Mouse (Mus musculus) midbrain, postnatal 0 days (tissue): Measurements from ENCODE around the gene Zfp78. TPM values are rescaled to one million over a fixed set of nuclear protein-coding genes. Genes with fewer than 3 reads are reported as not detected.

ENCODE experiments used
- ATAC-seq: fragments of 200-750 bp; cut with Nextera tagmentation; 2 replicates; pipeline ENCODE4 v1.8.0; 2017; ENCODE audit warnings: moderate number of reproducible peaks, mild to moderate bottlenecking, moderate TSS enrichment, moderate library complexity; ENCODE audit not compliant: low FRiP score
- DNase-seq: peaks from one replicate; pipeline ENCODE4 v3.0.0-alpha.2; 2015; ENCODE audit warnings: low spot score
- H3K27ac ChIP-seq: fragments of 300-500 bp; sonication (generic); 2 replicates; pipeline ENCODE4 v1.5.1; 2014; ENCODE audit warnings: low read depth, mild to moderate bottlenecking, low read length, mixed read lengths
- H3K27me3 ChIP-seq: fragments of 300-500 bp; sonication (generic); 2 replicates; pipeline ENCODE4 v1.6.1; 2014; ENCODE audit warnings: low read length, control low read depth, mixed read lengths; ENCODE audit not compliant: insufficient read depth
- H3K36me3 ChIP-seq: fragments of 300-500 bp; sonication (generic); 2 replicates; pipeline ENCODE4 v1.6.1; 2014; ENCODE audit warnings: low read length, control low read depth, mixed read lengths; ENCODE audit not compliant: insufficient read depth
- H3K4me1 ChIP-seq: fragments of 300-500 bp; sonication (generic); 2 replicates; pipeline ENCODE4 v1.6.1; 2014; ENCODE audit warnings: mild to moderate bottlenecking, control low read depth, antibody characterized with exemption, low read length, mixed read lengths; ENCODE audit not compliant: insufficient read depth
- H3K4me2 ChIP-seq: fragments of 300-500 bp; sonication (generic); 2 replicates; pipeline ENCODE4 v1.6.1; 2014; ENCODE audit warnings: low read depth, mild to moderate bottlenecking, low read length, mixed read lengths; ENCODE audit not compliant: poor library complexity, severe bottlenecking
- H3K4me3 ChIP-seq: fragments of 300-500 bp; sonication (generic); 2 replicates; pipeline ENCODE4 v1.5.1; 2014; ENCODE audit warnings: low read depth, mild to moderate bottlenecking, low read length, moderate library complexity
- H3K9ac ChIP-seq: fragments of 300-500 bp; sonication (generic); replicated peaks from 2 replicates; pipeline ENCODE4 v1.6.1; 2014; ENCODE audit warnings: mild to moderate bottlenecking, low read length, moderate library complexity, mixed read lengths; ENCODE audit not compliant: poor library complexity, severe bottlenecking
- H3K9me3 ChIP-seq: fragments of 300-500 bp; sonication (generic); 2 replicates; pipeline ENCODE4 v1.6.1; 2016; ENCODE audit warnings: low read length, control low read depth
- CTCF ChIP-seq: IDR thresholded peaks from 2 replicates; pipeline ENCODE4 v1.5.1; 2016; ENCODE audit warnings: antibody characterized with exemption, mild to moderate bottlenecking
- WGBS: fragments of 180-500 bp; shearing (Covaris S2); extraction: QIAGEN DNeasy Blood & Tissue Kit; methylation state at CpG from one replicate; pipeline ENCODE4 v1.1.7; 2014; 5-methylcytosine and 5-hydroxymethylcytosine counted together
- polyA plus RNA-seq: library from polyadenylated mRNA; unstranded; fragments of >200 nt; fragmentation: Nextera tagmentation; extraction: Ambion mirVana; gene quantifications from 2 replicates; pipeline ENCODE4 v1.2.1, GENCODE M21; 2015
- total RNA-seq: library from RNA; depleted of rRNA; stranded (reverse); fragments of >200 nt; gene quantifications from 2 replicates; pipeline ENCODE4 v1.2.3, GENCODE M21; 2014

Gene Zfp78
- total and polyA plus RNA-seq, 2 experiments from 2014 or later = 2.6 to 3.3 TPM

- no peak for TF ChIP-seq CTCF
- H3K27ac ChIP-seq = peak overlapping the region; percentile 91; the same call in 1 of the 2 replicates
- no peaks in the 10 kb centered on the region for H3K9me3 ChIP-seq
- ATAC-seq (peak; percentile 18; the same call in 1 of the 2 replicates), DNase-seq (no peak)
- H3K4me3 ChIP-seq = peak overlapping the region; percentile 64
- no peaks in the 10 kb centered on the region for H3K36me3 ChIP-seq
- no peaks in the 10 kb centered on the region for H3K4me1 ChIP-seq
- H3K9ac ChIP-seq = peak overlapping the region; percentile 64; the same call in 1 of the 2 replicates
- 31% methylated on average over 10 of the region's 10 CpGs for WGBS
- H3K4me2 ChIP-seq = peak overlapping the region; percentile 51
- H3K27me3 ChIP-seq = no peaks in the 10 kb centered on the region
Observed at GRCm38 (mm10) chr7:6344124-6344523, 19.0 kb upstream of the Zfp78 start.

GRCm38 (mm10) chr7:6358121-6358520, 5.0 kb upstream of the Zfp78 start:
- TF ChIP-seq CTCF = no peak
- no peaks in the 10 kb centered on the region for H3K4me1 ChIP-seq
- DNase-seq = no peak
- no peak for ATAC-seq
- H3K4me3 ChIP-seq = no peak overlapping the region
- WGBS = 67% methylated on average over 2 of the region's 2 CpGs
- no peaks in the 10 kb centered on the region for H3K9me3 ChIP-seq
- no peaks in the 10 kb centered on the region for H3K27me3 ChIP-seq
- H3K27ac ChIP-seq = no peak overlapping the region
- no peak overlapping the region for H3K4me2 ChIP-seq
- no peak overlapping the region for H3K9ac ChIP-seq
- H3K36me3 ChIP-seq = peaks cover 17% of the 10 kb centered on the region

GRCm38 (mm10) chr7:6358937-6359590, 4.0 kb upstream of the Zfp78 start:
- Histone ChIP-seq H3K9ac (no peak overlapping the region), H3K4me1 (no peaks in the 10 kb centered on the region), H3K27ac (no peak overlapping the region), H3K4me3 (no peak overlapping the region), H3K9me3 (no peaks in the 10 kb centered on the region), H3K36me3 (peaks cover 8% of the 10 kb centered on the region; the same call in 1 of the 2 replicates), H3K4me2 (no peak overlapping the region), H3K27me3 (no peaks in the 10 kb centered on the region)
- ATAC-seq (no peak), DNase-seq (peak; percentile 90)
- WGBS = 48% methylated on average over 10 of the region's 10 CpGs
- TF ChIP-seq CTCF = peak; percentile 83

- Histone ChIP-seq H3K9me3 (no peaks in the 10 kb centered on the region), H3K4me1 (no peaks in the 10 kb centered on the region), H3K36me3 (no peaks in the 10 kb centered on the region), H3K27ac (no peak overlapping the region), H3K4me2 (no peak overlapping the region), H3K27me3 (no peaks in the 10 kb centered on the region), H3K9ac (no peak overlapping the region), H3K4me3 (no peak overlapping the region)
- no peak for TF ChIP-seq CTCF
- ATAC-seq (no peak), DNase-seq (no peak)
- WGBS = 17% methylated on average over 9 of the region's 9 CpGs
Observed at GRCm38 (mm10) chr7:6360477-6361060, 2.5 kb upstream of the Zfp78 start.

- Histone ChIP-seq H3K9me3 (no peaks in the 10 kb centered on the region), H3K27ac (peak overlapping the region; percentile 93), H3K27me3 (no peaks in the 10 kb centered on the region), H3K9ac (peak overlapping the region; percentile 68), H3K4me3 (peak overlapping the region; percentile 48), H3K36me3 (no peaks in the 10 kb centered on the region), H3K4me1 (no peaks in the 10 kb centered on the region), H3K4me2 (peak overlapping the region; percentile 63)
- ATAC-seq = no peak
- no peak for DNase-seq
- TF ChIP-seq CTCF = no peak
- 22% methylated on average over 7 of the region's 7 CpGs for WGBS
Observed at GRCm38 (mm10) chr7:6361756-6362155, 1.3 kb upstream of the Zfp78 start.
